Mouse (Mus musculus) small intestine, adult 2 months (tissue): ENCODE data around the gene Gm20388.

Source experiments
- CTCF ChIP-seq: fragments of 200-500 bp; IDR thresholded peaks from 2 replicates; pipeline ENCODE4 v1.5.1; 2012; ENCODE audit warnings: low read depth, mild to moderate bottlenecking, control low read depth, inconsistent platforms, low read length, moderate library complexity, mixed read lengths; ENCODE audit not compliant: insufficient replicate concordance, insufficient read length; ENCODE audit errors: extremely low read depth
- POLR2A ChIP-seq: fragments of 200-500 bp; IDR thresholded peaks from 2 replicates; pipeline ENCODE4 v1.6.1; 2012; ENCODE audit warnings: low read depth, mild to moderate bottlenecking, control low read depth, inconsistent platforms, low read length, moderate library complexity

GRCm38 (mm10) chr8:123777319-123777718, 3866.7 kb downstream of the Gm20388 start:
- TF ChIP-seq POLR2A (no peak), CTCF (no peak)
